Mouse (Mus musculus) effector memory CD4-positive, alpha-beta T cell, adult 5 months (primary cell): Measurements from ENCODE around the gene Itsn1. TPM values are rescaled to one million over a fixed set of nuclear protein-coding genes. Genes with fewer than 3 reads are reported as not detected.

ENCODE experiments used
- polyA plus RNA-seq: library from polyadenylated mRNA; unstranded; fragments of 100-300 nt; shearing (Covaris generic); gene quantifications from one replicate; pipeline ENCODE4 v1.2.1, GENCODE M21; 2017

Itsn1 gene
- polyA plus RNA-seq: 3.8 TPM

GRCm38 (mm10) chr16:91729066-91729482 is at the start of gene Itsn1:
Itsn1 (plus strand) TSS chr16:91729281.

GRCm38 (mm10) chr16:91688619-91689334 is 40.3 kb upstream of the Itsn1 start, which contains the start of gene Donson:
Donson (minus strand) TSS chr16:91688770.

GRCm38 (mm10) chr16:91728123-91729065 is 687 bp upstream of the Itsn1 start, which contains the start of gene Cryzl1:
Cryzl1 (minus strand) TSS chr16:91728975.

Other genes starting within 250 kb of the Itsn1 start
- 248 TPM for gene Ifnar1, start 244.0 kb upstream of the Itsn1 start, polyA plus RNA-seq
- gene Ifngr2, start 182.2 kb upstream of the Itsn1 start, polyA plus RNA-seq: 40.4 TPM
- 44.0 TPM for gene Tmem50b, start 131.5 kb upstream of the Itsn1 start, polyA plus RNA-seq
- gene Dnajc28, start 110.3 kb upstream of the Itsn1 start, polyA plus RNA-seq: 0.51 TPM
- gene Gart, start 82.3 kb upstream of the Itsn1 start, polyA plus RNA-seq: 51.4 TPM
- gene Son, start 81.8 kb upstream of the Itsn1 start, polyA plus RNA-seq: 138 TPM
- 146 TPM for gene Donson, start 40.5 kb upstream of the Itsn1 start, polyA plus RNA-seq
- gene Cryzl1, start 306 bp upstream of the Itsn1 start, polyA plus RNA-seq: 34.3 TPM